Mouse (Mus musculus) T-helper 1 cell (primary cell): Measurements from ENCODE around the gene Cobll1.

Experiments used
- in situ Hi-C: fragments of 300-600 bp; cut with MboI, MseI; formaldehyde crosslinking; loops from one replicate; pipeline ENCODE4 v1.15.1; 2025; ENCODE audit warnings: high pct_unique_total_duplicates

The Cobll1 gene

GRCm38 (mm10) chr2:65237116-65237515, 2.1 kb downstream of the Cobll1 start:
- in situ Hi-C loops: no loop called here

- in situ Hi-C loops: no loop called here
Observed at GRCm38 (mm10) chr2:65236644-65237043, 2.6 kb downstream of the Cobll1 start.

DNA sequence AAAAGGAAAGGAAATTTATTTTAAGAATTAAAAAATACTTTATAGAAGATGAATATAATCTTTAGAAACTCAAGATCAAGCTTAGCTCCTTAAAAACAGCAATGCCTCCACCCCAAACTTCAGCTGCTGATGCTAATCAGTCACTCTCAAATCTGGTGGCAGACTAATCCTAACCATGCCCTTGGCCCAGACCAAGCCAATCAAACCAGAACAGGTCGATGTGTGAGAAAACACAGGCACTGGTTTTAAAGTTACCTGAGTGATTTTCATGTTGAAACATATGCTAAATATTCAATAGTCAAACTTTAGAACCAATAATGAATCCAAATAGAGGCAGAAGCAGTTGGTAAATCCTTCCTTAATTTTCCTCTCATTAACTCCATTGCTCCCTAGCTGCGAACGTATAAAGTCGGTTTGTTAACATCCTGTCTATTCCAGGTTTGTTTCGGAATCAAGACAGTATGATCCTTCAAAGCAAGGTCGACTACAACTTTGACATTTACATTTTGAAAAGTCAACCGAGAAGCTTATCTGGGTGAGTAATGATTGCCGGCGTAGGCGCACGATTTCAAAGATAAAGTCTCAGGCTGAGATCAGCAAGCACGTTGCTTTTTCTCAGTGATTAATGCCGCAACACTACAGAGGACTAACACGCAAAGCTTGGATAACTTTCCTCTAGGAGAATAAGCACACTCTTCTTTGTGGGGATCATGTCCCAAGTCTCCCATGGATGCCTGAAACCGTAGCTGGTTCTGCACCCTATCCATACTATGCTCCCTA, 6.3 kb downstream of the Cobll1 start:
- in situ Hi-C loops: no loop called here

DNA sequence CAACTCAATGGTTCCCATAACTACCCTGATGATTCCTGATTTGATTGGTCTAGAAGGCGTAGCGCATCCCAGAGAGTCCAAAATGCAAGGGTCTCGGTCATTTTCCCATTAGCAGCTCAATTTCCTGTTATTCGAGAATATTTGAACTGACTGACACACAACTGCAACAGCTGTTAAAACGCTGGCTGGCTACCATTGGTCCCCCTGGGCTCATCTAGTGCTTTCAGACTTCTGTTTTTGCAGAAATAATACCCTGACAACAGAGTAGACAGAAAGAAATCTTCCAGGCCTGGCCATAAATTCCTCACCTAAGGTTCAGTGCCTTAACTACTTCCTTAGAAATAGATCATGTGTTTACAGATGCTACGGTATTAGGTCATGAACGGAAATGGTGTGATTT, 10.8 kb downstream of the Cobll1 start:
- in situ Hi-C loops: no loop called here

DNA sequence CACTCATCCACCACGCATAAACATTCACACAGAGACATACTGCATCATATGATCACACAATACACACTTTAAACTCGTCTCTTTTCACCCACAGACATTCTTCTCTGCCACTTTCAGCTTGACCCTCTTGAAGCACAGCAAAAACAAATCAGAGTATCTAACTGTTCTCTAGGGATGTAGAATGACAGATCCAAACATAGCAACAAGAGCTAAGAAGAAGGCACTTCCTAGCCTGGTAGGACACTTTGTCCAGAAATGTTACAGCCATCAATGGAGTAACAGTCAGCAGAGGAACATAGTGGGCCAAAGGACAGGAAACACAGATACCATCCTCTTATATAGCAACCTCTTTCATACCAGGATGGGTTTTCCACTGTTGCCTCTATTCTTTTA, 11.3 kb downstream of the Cobll1 start:
- in situ Hi-C loops: no loop called here

DNA sequence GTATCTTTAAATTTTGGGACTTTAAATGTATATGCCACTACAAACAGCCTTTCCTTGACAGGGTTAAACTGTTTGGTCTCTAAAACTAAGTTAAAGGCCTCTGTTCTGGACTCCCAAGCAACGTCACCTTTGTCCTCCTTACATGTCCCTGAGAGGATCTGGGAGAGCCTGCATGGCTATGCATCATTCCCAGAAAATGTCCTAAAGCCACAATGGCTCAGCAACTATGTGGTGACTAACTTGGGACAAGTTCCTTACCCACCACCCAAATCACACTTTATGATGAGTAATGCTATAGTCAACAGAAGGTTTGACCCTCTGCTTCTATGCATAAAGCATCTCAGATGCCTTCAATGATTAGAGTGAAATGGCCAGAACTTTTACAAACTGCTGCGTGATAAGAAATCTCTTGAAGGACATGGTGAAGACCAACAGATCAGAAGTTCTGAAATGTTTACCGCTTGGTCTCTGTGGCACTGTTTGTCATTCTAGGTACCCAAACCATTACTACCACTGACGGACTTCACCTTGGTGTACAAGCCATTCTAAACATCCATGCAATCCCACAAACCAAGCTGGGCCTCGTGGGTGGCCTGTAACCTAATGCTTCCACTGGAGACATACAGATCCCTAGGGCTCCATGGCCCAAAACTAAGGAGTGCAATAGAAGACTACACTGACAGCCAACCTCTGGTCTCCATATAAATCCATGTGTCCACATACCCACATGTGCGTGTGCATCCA, 11.9 kb downstream of the Cobll1 start:
- in situ Hi-C loops: no loop called here

DNA sequence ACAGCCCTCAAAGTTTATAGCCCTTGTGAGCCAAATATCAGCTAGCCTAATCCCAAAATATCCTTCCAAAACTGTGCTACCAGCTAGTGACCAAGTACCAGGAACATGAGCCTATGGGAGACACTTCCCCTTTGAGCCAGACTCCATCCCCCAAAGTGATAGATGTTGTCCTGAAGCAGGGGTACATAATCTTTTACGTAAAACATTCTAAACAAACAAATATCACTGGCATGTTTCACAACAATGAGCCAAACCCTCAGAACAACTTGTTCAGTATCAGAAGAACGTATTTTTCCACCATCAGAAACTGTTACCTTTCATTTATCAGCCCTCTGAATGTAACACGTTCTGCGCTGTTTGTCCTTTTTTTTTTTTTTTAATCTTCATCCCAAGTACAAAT, 12.7 kb downstream of the Cobll1 start:
- in situ Hi-C loops: no loop called here

- in situ Hi-C loops: no loop called here
Observed at GRCm38 (mm10) chr2:65223956-65224735, 15.1 kb downstream of the Cobll1 start.

GRCm38 (mm10) chr2:65223012-65223411, 16.2 kb downstream of the Cobll1 start:
- in situ Hi-C loops: no loop called here

GRCm38 (mm10) chr2:65221646-65222045, 17.6 kb downstream of the Cobll1 start:
- in situ Hi-C loops: no loop called here

GRCm38 (mm10) chr2:65220563-65220962, 18.6 kb downstream of the Cobll1 start:
- in situ Hi-C loops: no loop called here

- in situ Hi-C loops: loop anchor here (10.0 kb wide), 1 partner anchor 1025 kb away; no protein-coding TSS in a partner anchor
Observed at GRCm38 (mm10) chr2:65219375-65220135, 19.6 kb downstream of the Cobll1 start.

- in situ Hi-C loops: loop anchor here (10.0 kb wide), 1 partner anchor 1026 kb away; no protein-coding TSS in a partner anchor
Observed at GRCm38 (mm10) chr2:65218318-65218717, 20.9 kb downstream of the Cobll1 start.

DNA sequence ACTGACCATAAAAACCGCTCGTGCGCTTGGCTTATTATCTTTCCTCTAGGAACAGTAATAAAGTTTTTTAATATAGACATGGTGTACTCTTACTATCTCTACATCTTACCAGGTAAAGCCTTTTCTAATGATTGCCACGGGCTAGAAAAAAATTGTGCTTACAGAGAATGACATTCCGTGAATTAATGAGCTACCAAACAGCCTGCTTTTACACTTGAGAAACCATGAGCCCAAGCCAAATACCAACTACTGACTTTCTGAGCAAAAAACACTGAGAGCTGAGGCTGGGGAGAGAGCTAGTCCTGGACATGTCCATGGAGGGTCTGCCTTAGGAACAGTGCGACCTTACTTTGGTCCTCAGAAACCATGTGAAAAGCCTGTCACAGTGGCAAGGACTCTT, 21.5 kb downstream of the Cobll1 start:
- in situ Hi-C loops: loop anchor here (10.0 kb wide), 1 partner anchor 1027 kb away; no protein-coding TSS in a partner anchor

GRCm38 (mm10) chr2:65216163-65216562, 23.0 kb downstream of the Cobll1 start:
- in situ Hi-C loops: loop anchor here (10.0 kb wide), 1 partner anchor 1029 kb away; no protein-coding TSS in a partner anchor

DNA sequence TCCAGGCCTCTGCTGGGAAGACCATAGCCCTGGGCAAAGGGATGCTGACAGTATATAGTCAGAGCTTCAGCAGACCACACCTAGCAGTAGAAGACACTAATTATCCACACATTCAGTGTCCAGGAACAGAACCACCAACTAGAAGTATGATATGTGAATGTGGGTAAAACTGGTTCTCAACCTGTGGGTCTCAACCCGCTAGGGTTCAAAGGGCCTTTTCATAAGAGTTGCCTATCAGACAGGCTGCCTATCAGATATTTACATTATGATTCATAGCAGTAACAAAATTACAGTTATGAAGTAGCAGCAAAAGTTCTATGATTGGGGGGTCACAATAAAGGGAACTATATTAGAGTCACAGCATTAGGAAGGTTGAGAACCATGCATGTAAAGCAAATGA, 24.6 kb downstream of the Cobll1 start:
- in situ Hi-C loops: loop anchor here (10.0 kb wide), 1 partner anchor 1030 kb away; no protein-coding TSS in a partner anchor

DNA sequence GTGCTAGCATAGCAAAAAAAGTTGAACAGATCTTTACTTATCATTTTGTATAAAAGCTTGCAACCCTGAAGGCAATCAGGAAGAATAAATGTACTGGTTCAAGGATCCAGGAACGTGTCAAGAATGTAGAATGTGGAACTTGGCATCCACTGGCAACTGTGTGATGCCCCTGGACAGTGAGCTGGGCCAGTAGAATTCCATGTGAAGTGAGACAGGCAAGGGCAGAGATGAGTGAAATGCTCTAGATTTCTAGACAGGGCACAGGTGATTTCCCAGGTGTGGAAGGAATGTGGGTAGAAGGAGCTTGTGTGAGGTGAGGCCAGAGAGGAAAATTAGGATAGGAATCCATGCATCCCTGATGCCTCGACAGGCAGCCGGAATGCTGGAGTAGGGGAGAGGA, 25.5 kb downstream of the Cobll1 start:
- in situ Hi-C loops: loop anchor here (10.0 kb wide), 1 partner anchor 1031 kb away; no protein-coding TSS in a partner anchor

- in situ Hi-C loops: loop anchor here (10.0 kb wide), 1 partner anchor 1033 kb away; no protein-coding TSS in a partner anchor
Observed at GRCm38 (mm10) chr2:65211620-65212019, 27.6 kb downstream of the Cobll1 start.

- in situ Hi-C loops: no loop called here
Observed at GRCm38 (mm10) chr2:65207750-65208149, 31.5 kb downstream of the Cobll1 start.

DNA sequence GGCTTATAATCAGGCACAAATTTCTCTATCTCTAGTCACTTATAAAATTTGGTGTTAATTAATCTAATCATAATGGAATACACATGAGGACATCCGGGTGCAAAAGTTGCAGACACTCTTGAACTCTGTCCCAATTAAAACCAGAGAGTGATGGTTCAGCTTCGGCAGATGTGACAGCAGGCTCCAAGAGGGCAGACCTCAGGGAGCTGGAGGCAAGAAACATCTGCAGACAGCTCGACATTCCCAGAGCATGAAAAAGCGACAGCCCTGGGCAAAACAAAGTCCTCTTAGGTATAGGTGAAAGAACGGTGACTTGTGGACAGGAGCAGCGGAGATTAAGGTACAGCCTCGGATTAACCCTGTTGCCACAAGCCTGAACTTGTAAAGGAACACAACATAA, 35.5 kb downstream of the Cobll1 start:
- in situ Hi-C loops: no loop called here

DNA sequence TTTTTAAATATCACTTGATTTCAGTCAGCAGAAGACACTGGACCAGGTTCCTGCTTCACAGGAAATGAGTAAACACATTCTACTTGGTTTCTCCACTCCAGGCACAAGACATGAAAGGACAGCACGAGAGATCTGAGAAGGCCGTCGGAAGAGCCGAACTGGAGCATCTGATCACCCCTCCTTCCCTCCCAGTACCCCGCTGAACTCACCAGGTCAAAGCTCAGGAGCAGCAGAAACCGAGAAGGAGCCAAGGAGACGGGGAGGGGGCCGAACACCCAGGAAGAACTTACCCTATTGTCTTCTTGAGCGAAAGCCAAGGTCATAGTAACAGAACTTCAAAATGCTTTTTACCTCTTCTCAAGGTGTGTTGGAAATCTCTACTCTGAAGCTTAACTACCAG, 39.5 kb downstream of the Cobll1 start:
- in situ Hi-C loops: no loop called here
